Mouse (Mus musculus): ENCODE measurements around the gene Ttc28.

The Ttc28 gene

DNA sequence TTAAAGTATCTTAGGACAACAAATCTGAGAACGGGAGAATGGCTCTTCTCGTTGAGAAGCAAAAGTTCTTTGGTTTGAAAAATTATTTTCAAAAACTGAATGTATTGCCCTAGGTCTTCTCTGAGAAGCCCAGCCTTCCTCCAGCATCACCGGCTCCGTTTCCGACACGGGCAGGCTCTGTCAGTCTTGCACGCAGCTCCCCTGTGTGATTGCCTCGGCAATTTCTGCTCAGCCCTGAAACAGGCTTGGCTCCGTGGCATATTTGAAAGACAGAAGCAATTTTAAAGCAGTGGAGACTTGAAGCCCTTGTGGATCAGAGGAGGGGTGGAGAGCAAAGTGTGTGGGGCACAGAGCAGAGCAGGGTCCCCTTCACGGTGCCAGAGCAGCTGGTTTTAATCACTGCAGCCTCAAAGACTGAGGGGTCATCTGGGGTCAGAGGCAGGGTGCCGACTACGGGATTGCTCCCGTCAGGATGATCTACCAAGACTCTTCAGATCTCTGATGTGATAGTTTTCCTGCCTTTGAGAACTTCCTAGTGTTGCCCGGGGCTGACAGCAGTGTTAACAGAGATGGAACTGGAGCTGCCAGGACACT lies 363.9 kb downstream of the Ttc28 start:
- WGBS: 62% methylated on average over 14 of the region's 14 CpGs

DNA sequence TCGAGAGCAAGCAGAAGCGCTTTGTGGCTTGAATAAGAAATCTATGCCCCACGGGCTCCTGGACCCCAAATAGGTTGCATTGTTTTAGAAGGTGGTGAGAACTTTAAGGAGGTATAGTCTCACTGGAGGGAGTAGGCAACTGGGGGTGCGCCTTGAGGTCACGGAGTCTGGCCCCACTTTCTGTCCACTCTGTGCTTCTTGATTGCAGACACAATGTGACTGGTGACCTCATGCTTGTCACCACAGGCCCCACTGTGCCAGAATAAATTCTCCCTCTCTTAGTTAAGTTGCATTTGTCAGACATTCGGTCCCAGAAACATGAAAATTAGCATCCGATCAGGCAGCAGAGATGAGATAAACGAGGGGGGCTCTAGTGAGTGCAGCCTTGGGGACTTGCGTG lies 364.5 kb downstream of the Ttc28 start:
- WGBS: 83% methylated on average over 9 of the region's 9 CpGs

DNA sequence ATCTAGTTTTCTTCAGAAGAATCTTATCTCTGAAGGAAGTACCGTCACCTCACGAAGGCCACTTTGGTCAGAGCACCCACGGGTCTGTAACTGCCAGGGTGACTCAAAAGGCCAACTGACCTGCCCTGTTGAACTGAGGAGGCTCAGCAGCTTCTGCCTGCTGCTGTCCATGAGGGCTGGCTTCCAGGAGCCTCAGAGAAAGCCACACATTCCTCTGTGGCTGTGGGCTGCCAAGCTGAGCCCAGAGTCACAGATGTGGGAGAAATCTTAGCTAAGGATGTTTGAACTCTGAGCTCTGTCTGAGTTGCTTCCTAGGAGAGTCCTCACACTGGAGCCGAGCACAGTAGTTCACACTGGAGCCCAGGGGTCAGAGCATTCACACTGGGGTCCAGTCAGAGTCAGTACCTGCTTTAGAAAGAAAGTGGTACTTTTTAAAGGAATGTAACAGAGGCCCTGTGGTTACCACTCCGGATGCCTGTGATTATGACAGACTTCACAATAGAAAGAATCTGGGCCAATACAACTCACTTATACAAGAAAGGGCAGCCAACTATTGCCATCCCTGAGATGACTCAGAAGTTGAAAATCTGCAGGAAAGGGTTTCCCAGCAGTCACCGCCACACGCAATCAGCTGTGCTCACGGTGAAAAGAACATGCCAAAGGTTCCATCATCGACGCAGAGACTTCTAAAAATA lies 368.1 kb downstream of the Ttc28 start:
- WGBS: 78% methylated on average over 10 of the region's 10 CpGs

DNA sequence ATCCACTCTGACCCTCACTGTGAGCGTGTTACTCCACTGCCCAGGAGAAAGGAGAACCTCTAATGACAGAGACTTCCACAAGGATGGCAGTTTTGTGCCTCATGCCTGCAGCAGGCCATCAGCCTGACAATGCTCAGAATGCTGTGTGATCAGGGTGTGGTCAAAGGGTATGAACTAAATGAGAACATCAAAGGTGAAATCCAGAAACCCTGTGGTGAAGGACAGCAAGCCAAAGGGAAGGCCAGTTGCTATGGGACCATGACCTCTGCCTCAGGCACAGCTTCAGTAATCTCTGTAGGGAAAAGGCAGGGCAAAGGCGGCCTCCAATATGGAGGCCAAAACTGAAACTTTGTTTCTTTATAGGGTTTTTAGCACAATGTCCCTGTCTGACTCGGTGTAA lies 372.5 kb downstream of the Ttc28 start:
- 100% methylated on average over 3 of the region's 3 CpGs for whole genome bisulfite sequencing

DNA sequence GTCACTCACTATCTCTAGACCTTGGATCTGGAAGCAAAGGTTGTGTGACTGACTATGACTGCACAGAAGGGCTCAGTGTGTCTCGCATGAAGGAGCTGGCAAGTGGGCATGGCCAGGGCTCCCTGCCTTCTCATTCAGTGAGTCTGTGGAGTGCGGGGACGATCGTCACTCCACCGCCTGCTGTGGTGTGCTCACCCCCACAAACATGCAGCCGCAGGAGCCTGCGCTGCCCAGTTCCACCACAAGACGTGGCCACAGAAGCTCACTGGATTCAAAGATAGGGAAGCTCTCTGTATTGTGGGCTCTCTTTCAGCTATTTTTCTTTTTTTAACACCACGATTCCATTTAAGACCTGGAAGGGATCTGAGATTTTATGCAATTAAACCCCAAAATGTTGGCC lies 374.8 kb downstream of the Ttc28 start:
- WGBS: 55% methylated on average over 9 of the region's 9 CpGs

DNA sequence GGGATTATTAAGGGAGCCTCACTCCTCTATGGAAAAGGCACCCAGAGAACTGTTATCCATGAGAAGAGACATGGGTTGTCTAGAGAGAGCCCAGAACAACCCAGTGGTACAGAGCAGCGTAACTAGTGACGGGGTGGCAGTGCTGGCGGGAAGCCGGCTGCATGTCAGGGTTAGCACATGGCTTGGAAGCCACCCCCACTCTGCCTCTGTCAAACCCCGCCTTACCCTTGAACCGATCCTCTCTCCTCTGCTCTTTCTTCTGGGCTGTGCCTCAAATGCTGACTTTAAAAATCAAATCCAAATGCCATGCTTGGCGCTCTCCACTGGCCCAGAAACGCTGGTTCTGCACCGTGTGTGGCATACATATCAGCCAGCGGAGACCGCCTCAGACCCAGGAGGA lies 375.2 kb downstream of the Ttc28 start:
- WGBS: 67% methylated on average over 11 of the region's 11 CpGs

DNA sequence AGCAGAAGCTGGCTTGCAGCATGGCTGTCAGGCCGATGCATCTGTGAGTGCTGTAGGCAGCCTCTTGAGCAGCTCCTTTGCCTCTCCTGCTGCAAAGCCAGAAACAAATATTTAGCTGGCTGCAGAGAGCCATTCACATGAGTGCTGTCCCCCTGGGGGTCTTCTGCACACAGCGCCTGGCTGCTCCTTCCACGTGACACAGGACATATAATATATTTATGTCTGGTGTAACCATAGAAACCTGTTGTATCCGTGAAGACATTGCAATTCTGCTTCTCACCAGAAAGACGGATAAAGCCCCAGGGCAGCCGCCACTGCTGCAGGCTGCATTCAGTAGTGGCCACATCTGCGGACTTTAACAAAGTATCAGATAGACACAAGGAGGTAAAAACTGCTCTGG lies 376.6 kb downstream of the Ttc28 start:
- 42% methylated on average over 7 of the region's 7 CpGs for whole genome bisulfite sequencing

DNA sequence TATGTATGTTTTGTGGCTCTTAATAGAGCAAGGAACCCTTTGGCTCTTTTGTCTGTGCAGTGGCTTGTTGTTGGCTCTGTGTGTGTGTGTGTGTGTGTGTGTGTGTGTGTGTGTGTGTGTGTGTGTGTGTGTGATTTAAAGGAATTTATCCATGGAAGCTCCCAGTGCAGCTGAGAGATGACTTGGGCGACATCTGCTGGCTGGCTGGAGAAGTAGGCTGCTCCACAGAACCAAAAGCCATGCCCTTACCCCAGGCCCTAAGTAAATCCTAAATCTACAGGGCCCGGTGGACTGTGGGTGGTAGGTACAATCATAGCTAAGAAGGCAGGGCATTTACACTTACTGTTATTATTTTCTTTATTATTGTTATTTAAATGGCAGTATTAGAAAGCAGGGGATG lies 377.5 kb downstream of the Ttc28 start:
- WGBS: 2% methylated on average over 2 of the region's 2 CpGs

DNA sequence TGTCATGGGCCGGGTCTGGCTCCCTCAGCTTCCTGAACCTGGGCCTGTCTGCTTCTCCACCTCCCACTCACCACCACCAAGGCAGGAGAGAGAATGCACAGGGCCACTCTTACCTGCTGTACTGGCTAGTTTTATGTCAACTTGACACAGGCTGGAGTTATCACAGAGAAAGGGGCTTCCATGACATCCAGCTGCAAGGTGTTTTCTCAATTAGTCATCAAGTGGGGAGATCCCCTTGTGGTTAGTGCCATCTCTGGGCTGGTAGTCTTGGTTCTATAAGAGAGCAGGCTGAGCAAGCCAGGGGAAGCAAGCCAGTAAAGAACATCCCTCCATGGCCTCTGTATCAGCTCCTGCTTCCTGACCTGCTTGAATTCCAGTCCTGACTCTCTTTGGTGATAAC lies 381.6 kb downstream of the Ttc28 start:
- 88% methylated on average over 1 of the region's 1 CpGs for WGBS

DNA sequence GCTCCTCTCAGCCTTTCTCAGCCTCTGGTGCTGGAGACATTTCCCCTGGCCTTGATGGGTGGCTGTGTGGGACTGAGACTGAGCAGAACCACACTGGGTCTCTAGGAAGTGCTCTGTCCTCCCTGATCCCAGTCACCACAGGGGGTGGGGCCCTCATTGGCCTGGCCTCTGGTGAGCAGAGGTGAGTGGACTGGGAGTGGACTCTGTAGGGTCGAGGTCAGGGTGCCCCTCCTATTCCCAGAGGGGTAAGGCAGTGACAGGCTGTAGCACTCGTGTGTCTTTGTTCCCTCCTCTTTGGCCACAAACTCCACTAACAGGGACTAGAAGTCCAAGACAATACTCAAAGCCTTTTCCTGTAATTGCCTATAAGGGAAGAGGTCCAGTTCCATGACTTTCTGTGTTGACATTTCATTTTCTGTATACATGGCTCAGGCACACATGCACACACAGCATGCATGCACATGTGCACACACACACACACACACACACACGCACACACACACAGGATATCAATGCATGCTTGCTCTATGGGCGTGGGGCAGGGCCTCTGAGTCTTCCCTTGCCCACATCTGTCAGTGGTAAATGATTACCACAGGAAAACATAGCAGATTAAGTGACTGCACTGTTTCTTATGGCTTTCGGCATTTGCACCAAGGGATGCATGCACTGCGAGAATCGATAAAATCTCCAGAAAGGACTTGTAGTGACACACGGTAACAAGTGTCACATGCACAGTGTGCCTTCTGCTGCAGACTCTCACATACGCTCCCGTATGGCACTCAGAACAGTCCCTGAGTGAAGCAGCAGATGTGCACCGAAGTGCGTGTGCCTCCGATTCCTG lies 382.4 kb downstream of the Ttc28 start:
- WGBS: 60% methylated on average over 13 of the region's 13 CpGs

DNA sequence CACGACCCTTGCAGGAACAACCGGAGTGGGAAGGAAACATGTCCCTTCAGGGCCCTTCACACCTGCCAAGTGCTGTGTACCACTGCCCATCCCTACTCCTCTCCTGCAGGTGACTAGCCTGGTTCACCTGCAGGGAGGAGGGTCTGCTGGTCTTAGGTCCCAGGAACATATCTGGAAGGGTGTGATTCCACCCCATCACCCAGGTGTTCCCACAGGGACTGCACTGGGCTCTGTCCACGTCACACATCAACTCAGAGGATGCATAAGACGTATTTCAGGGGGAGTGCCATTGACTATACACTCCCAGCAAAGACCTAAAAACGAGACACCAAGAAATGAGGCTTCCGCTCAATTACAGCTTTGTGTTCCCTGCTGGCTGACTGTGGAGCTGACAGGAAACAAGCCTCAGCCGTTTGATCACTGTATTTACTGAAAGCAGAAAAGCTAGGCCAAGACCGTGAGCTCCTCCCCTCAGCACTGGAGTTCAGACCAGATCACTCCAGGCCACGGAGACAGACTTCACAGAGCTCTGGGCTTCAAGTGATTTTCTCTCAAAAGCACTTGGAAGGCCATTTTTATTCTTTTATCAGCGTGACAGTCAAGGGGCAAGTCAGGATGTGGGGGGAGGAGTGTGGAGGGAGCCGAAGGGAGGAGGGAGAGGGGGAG lies 383.1 kb downstream of the Ttc28 start:
- 20% methylated on average over 11 of the region's 11 CpGs for WGBS

DNA sequence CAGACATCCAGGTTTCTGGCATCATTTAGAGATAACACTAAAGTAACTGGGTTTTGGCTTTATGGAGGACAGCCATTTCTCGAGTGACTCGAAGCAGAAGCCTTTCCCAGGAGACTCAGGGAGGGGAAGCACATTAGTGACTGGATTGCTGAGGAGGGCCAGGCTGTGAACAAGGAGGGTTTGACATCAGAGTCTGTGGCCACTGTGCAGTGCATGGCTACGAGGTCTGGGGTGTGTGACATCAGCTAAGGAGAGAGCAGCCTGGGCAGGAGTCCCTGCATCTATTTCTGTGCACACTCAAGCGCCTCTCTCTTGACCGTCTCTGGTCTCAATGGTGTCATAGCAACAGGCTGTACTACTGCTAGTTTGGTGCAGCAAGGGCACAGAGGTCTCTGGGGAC lies 383.8 kb downstream of the Ttc28 start:
- 22% methylated on average over 5 of the region's 5 CpGs for WGBS

DNA sequence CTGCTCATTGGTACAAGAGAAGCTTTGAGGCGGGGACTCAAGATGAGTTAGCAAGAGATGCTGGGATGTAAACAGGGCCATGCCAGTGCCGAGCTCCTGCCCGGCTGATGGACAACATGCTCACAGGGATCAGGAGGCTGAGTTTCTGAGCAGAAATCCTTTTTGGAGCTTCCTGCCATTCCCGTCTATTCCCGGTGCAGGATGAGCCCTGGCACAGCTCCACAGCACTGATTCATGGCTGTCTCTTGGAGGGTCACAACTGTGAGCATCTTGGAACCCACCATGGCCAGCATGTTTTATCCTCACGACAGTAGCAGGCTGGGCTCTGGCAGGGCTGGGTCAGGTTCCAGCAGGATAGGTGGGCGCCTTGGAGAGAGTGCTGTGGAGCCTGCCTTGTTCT lies 384.9 kb downstream of the Ttc28 start:
- WGBS: 66% methylated on average over 7 of the region's 7 CpGs

DNA sequence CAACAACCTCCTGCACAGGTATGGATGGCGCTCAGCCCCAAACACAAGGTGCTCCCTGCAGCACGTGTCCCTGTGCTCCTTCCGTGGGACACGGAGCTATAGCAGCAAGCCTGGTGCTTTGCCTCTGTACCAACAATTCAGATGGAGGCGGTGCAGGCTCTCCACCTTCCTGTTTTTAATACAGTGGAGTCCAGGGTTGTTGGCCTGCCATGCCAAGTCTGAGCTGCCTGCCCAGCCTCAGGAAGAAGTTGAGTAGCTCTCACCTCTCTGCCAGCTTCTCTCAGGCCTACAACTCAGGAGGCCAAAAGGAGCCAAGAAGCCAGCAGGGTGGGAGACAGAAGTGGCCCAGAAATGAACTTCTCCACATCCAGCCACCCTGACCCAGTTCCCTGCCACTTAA lies 387.1 kb downstream of the Ttc28 start:
- 87% methylated on average over 5 of the region's 5 CpGs for WGBS

DNA sequence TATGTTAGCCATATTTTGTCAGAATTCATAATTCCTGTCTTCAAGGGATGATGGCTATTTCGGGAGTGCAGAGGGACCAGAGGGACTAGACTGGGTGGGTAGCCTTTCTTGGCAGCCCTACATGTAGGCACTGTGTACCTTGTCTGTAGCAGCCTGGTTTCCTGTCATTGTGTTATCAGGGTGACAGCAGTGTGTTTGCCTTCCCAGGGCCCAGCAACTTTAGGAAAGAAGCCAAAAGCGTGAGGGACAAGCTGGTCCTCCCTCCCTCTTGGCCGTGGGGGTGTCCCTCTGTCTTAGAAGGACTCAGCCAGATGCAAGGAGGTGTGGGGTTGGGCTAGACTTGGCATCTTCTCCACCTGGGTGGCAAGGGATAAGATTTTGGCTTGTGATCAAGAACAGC lies 387.5 kb downstream of the Ttc28 start:
- WGBS: 51% methylated on average over 3 of the region's 3 CpGs

DNA sequence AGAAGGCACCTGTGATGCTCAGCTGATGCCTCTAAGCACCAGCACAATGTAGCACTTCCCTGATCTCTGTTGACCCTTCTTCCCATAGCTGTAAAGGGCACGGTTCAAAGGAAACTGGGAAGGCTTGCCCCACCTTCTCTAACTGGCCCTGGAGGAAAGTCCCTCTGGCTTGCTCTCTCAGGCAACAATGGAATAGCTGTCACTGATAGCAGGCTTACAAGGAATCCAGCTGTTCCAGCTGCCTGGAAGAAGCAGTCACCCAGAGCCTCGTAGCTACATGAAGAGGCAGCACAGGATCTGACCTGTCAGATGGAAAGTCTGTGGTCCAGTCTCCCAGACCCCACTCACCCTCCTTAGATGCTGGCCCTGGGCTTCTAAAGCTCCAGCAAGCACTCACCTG lies 389.2 kb downstream of the Ttc28 start:
- 64% methylated on average over 2 of the region's 2 CpGs for WGBS

DNA sequence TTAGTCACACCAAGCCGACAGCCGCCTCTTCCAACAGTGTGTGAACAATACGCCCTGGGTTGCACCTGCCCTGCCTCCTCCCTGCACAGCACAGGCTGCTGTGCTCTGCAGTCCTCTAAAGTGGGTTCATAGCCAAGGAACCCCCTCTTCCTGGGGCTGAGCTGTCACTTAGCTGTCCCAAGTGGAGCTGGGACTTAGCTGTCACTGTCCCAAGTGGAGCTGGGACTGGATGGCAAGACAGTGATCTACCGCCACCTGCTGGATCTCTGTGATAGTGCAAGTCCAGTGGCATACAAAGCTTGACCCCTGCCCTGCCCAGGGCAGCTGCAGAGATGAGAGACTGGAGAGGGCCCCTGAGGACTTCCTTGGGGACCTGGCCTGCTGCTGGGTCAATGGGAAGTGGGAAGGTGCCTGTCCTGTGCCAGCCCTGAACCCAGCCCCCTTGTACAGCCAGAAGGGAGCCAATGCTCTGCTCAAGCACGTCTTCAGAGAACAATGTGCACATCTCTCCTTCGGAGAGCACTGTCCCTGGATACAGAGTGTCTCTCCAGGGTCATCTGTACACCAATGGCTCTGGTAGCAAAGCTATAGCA lies 390.1 kb downstream of the Ttc28 start:
- 39% methylated on average over 6 of the region's 6 CpGs for WGBS

DNA sequence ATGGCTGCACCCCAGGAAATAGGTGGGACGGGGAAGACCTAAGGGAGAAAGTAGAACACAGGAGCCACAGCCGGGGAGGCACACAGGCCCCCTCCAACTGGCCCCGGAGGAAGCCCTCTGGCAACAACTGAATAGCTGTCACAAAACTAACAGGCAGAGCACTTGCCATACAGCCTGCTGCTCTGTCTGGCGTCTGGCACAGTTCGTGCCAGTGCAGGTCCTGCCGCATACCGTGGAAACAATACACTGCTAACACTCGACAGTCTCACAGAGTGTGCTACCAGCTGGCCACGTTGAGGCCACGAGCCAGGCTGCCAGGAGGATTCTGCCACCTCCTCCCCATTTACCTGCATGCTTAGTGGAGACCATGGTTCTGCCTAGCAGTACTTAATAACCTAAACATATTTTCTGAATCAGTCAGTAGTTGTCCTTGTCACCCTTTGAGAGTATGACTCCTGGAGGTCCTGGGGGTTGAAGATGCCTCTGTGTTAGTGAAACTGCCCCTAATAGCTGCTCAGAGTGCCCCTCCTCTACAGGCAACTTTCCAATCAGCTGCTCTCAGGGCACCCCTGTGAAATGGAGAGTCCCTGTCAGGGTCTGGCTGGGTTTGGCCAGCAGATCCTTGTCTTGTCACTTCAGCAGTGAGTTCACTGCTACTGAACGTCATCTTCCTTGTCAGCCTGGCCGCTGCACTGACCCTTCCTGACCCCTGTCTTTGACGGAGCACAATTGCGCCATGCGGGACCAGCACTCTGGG lies 390.8 kb downstream of the Ttc28 start:
- WGBS: 60% methylated on average over 15 of the region's 15 CpGs

DNA sequence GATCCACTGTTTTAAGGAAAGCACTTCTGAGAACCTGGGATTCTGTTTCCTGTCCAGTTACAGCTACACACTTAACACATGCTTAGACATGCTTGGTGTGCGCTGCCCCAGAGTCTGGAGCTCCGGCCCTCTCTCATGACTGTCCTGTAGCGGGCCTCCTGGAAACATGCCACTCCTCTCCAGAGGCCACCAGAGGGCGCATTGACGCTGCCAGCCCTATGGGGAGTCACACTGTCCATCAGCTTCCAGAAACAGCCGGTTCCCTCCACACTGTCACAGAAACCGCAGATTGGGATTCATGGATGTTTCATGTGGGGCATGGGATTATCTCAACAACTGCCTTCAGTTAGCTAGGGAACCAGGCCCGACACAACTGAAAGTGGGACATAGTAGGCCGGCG lies 394.0 kb downstream of the Ttc28 start:
- 35% methylated on average over 10 of the region's 10 CpGs for WGBS

DNA sequence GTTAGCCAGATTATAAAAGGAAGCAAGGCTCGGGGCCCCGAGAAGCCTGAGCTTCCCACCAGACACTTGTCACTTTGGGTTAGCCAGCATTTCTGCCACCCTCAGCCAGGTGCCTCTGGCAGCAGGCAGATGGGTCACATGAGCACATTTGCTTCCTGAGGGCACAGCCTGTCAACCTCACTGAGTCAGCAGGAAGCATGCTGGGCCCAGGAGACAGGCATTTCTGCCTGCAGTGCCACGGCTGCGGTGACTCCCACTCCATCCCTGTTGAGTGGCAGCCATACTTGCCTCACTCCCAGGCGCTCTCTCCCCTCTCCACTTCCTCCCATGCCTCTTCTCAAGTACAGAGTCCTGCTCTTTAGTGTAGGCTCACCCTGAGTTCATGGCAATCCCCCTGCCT lies 395.3 kb downstream of the Ttc28 start:
- WGBS: 54% methylated on average over 5 of the region's 5 CpGs

DNA sequence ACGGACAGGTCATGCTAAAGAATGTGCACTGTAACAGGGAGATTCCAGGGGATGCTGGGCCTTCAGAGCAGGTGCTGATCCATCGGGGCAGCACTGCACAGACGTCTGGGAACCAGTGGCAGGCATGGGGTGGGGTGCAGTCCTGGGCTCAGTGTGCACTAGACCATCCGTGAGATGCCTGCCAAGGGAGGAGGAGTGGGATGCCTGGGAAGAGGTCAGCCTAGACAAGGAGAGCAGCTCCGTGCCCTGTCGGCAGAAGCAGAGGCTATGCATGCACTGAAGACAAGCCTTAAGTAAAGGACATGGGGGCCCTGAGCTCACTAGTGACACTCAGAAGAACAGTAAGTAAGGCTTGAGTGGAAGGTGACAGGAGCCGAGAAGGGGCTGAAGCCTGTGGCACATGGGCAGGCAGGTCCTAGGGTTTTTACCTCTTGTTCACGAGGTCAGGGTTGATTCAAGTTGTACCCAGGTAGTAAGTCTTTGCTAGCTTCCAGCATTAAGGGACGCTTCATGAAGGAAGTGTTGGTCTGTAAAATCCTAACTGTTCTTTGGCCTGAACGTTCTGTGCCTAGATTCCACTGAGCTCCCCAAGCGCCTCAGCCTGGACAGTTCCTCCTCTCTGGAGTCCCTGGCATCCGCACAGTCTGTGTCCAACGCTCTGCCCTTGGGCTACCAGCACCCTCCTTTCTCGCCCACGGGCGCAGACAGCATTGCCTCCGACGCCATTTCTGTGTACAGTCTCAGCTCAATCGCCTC lies 405.0 kb downstream of the Ttc28 start:
- WGBS: 90% methylated on average over 19 of the region's 19 CpGs
